Mouse (Mus musculus) effector memory CD4-positive, alpha-beta T cell, adult 5 months (primary cell): ENCODE data around the gene Ttc24. TPM values are rescaled to one million over a fixed set of nuclear protein-coding genes. Genes with fewer than 3 reads are reported as not detected.

Source experiments
- polyA plus RNA-seq: library from polyadenylated mRNA; unstranded; fragments of 100-300 nt; shearing (Covaris generic); gene quantifications from one replicate; pipeline ENCODE4 v1.2.1, GENCODE M21; 2017

Ttc24 gene
- not detected for polyA plus RNA-seq

GRCm38 (mm10) chr3:88078204-88078603 lies at the start of gene Ttc24:
Gene Ttc24 (minus strand): TSS chr3:88078304.

GRCm38 (mm10) chr3:88081345-88082223 lies 3.5 kb upstream of the Ttc24 start, which contains the start of gene Iqgap3:
Gene Iqgap3 (plus strand): TSS chr3:88081971.

GRCm38 (mm10) chr3:88057902-88058696 lies 20.0 kb downstream of the Ttc24 start, which contains the start of gene Naxe:
Gene Naxe (minus strand): TSS chr3:88058495.

GRCm38 (mm10) chr3:88042661-88043421 lies 35.3 kb downstream of the Ttc24 start, which contains the start of gene Gpatch4:
Gene Gpatch4 (plus strand): TSS chr3:88043108.

GRCm38 (mm10) chr3:88027434-88028186 lies 50.5 kb downstream of the Ttc24 start, which contains the start of gene Hapln2:
Gene Hapln2 (minus strand): TSS chr3:88027583.

Other genes with a start within 250 kb of the Ttc24 start
- 461 TPM for gene Sh2d2a, start 231.5 kb downstream of the Ttc24 start, polyA plus RNA-seq
- gene Prcc, start 192.7 kb downstream of the Ttc24 start, polyA plus RNA-seq: 13.9 TPM
- 115 TPM for gene Hdgf, start 172.0 kb downstream of the Ttc24 start, polyA plus RNA-seq
- gene Mrpl24, start 158.8 kb downstream of the Ttc24 start, polyA plus RNA-seq: 123 TPM
- 31.8 TPM for gene Isg20l2, start 148.0 kb downstream of the Ttc24 start, polyA plus RNA-seq
- 16.9 TPM for gene Rrnad1, start 147.6 kb downstream of the Ttc24 start, polyA plus RNA-seq
- not detected for gene Crabp2, start 129.6 kb downstream of the Ttc24 start, polyA plus RNA-seq
- not detected for gene Nes, start 107.2 kb downstream of the Ttc24 start, polyA plus RNA-seq
- gene Bcan, start 78.1 kb downstream of the Ttc24 start, polyA plus RNA-seq: not detected
- not detected for gene Hapln2, start 50.7 kb downstream of the Ttc24 start, polyA plus RNA-seq
- 18.1 TPM for gene Gpatch4, start 35.2 kb downstream of the Ttc24 start, polyA plus RNA-seq
- 40.9 TPM for gene Naxe, start 19.8 kb downstream of the Ttc24 start, polyA plus RNA-seq
- 0.67 TPM for gene Iqgap3, start 3.7 kb upstream of the Ttc24 start, polyA plus RNA-seq
- gene Mef2d, start 64.1 kb upstream of the Ttc24 start, polyA plus RNA-seq: 208 TPM
- not detected for gene Rhbg, start 176.4 kb upstream of the Ttc24 start, polyA plus RNA-seq
- not detected for gene Gm38392, start 208.9 kb upstream of the Ttc24 start, polyA plus RNA-seq
- 6.0 TPM for gene Tsacc, start 218.7 kb upstream of the Ttc24 start, polyA plus RNA-seq
- 267 TPM for gene Cct3, start 218.8 kb upstream of the Ttc24 start, polyA plus RNA-seq
- gene Glmp, start 246.7 kb upstream of the Ttc24 start, polyA plus RNA-seq: 174 TPM